Mouse (Mus musculus): ENCODE results near the gene Tradd.
A peak's percentile ranks its signal among the peaks of the same experiment; 100 is the strongest.

The Tradd gene

DNA sequence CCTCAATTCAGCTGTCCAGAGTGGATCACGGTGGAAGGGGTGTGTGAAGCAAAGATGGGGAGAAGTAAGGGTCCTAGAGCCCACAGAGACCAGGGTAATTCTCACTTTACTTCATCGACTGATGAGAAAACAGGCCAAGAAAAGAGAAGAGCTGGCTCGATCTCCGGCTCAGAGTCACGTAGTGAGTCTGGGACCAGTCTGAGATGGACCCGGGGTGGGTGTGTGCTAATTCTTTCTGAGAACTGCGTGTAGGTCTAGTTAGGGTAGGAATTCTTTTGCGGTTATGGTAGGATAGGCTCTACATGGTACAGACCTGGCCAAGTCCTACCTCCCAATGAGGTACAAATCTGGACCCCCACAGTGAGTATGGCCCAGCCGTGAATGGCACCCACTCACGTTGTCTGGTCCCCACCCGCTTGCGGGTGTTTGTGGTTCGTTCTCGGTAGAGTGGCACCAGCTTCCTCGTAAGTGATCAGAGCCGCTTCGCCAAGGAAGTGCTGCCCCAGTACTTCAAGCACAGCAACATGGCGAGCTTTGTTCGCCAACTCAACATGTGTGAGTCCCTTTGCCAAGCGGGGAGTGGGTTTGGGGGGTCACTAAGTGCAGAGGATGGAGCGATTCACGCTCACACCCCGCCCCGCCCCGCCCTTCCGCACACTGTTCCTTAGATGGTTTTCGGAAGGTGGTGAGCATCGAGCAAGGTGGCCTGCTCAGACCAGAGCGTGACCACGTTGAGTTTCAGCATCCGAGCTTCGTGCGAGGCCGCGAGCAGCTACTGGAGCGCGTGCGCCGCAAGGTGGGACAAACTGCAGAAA lies 5.9 kb upstream of the Tradd start:
- DNase-seq (ENCODE audit: low spot score): no peak

DNA sequence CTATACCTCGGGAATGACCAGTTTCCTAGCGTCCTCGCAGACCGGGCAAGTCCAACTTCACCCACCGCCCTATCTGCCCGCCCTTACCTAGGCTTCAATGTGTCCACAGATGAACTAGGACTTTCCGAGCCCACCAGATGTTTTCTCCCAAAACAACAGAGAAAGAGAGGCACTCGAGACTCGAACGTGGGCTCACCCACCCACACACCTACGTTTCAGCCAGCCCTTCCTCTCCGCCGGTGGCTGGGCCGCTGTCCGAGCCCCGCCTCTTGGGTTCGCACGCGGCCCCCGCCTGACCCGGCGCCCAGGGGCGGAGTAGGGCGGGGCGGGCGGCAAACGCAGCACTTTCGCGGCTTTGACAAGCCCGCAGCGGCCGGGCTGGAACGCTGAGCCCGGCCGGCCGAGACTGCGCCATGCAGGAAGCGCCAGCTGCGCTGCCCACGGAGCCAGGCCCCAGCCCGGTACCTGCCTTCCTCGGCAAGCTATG lies 5.1 kb upstream of the Tradd start, which contains the start of gene Hsf4:
Gene Hsf4 (plus strand): TSS at position 341 of the 487 bp plus-strand sequence.
- DNase-seq (ENCODE audit: low spot score): peak; percentile 61

DNA sequence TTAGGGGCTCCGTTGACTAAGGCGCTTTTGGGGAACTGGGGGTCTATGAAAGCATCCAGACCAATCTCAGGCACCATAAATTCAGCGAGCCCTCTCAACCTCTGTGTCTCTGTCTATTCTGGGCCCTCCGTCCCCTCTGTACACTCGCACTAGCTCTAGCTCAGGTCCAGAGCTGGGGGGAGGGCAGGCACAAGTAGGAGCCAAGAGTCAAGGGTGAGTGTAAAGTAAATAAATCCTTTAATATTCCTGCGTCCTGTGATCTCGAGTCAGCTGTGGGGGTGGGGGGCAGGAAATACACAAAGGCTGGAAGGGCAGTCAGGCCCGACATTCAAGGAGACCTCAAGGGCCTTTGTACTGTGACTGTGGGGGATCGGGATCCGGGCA lies 4.7 kb upstream of the Tradd start:
- DNase-seq (ENCODE audit: low spot score): no peak

DNA sequence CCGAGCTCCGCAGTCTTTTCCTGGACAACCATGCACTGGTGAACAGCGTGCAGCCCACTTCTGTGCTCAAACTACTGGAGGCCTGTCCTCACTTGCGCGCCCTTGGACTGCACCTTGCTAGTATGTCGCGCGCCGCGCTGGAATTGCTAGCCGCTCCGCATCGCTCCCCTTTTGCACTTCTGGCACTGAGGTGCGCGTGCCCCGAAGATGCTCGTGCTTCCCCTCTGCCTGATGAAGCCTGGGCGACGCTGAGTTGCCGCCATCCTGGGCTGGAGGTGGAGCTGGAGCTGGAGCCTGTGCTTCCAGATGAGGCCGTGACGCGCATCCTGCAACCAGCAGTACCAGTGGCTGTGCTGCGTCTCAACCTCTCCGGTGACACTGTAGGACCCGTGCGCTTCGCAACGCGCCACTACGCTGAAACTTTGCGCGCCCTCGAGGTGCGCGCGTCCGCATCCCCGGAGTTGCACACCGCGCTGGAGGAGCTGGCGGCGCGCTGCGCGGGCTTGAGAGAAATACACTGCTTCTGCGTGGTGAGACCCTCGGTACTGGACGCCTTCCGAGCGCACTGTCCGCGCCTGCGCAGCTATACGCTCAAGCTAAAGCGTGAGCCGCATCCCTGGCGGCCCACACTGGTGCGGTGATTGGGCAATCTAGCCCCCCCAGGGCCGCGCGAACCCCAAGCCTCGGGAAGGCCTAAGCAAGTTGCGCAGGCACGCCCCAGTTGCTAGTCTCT lies 4.1 kb upstream of the Tradd start:
- DNase-seq (ENCODE audit: low spot score): no peak

DNA sequence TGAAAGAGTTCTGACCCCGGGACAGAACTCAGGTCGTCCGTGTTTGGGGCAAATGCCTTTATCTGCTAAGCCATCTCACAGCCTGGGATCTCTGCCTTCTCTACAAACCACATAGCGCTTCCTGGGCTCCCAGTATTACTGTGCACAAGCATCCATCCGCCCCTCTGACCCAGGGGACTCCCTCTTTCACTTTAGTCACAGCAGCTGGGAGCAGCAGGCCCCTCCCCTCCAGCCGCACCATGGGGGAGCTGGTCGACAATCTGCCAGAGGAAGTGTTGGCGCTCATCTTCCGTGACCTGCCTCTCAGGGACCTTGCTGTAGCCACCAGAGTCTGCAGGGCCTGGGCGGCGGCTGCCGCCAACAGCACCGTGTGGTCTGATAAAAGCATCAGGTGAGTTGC lies 2.4 kb upstream of the Tradd start:
- DNase-seq (ENCODE audit: low spot score): no peak

DNA sequence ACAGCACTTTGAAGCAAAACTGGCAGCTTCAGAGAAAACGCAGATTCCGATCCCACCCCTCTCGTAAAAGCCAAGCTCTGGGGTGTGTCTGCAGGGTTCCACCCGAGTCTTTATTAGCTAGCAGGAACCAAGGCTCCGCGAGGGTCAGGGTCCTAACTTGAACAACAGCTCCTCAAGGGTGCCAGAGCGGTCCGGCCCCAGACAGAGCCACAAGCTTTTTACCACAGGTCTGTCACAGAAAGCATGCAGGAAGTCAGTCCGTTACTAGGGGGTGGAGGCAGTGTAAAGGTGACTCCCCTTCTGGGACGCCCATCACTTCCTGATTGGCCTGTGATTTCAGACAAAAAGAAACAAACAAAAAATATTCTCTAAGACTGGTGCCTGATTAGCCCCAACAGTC lies 719 bp upstream of the Tradd start:
- no peak for DNase-seq (ENCODE audit: low spot score)

DNA sequence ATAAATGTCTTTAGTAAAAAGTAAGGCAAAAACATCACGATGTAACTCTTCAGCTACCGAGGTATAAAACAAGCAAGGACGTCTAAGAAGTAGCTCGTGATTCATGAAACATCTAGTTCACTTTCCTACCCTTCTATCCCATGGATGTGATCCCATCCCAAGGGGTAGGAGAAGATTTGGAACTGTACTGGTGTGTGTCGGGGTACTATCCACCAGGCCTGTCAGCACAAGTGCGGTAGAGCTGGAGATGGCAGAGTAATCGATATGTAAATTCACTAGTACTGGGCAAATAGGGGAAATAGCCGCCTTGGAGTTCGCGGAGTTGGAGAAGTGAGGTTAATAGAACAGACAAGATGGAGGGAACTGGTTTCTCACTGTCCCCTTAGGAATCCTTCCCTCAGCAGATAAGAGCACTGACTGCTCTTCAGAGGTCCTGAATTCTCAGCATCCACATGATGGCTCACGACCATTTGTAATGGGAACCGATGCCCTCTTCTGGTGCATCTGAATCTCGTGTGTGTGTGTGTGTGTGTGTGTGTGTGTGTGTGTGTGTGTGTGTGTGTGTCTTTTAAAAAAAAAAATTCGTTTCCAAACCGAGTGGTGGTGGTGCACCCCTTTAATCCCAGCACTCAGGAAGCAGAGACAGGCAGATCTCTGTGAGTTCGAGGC lies 1.0 kb downstream of the Tradd start:
- no peak for DNase-seq (ENCODE audit: low spot score)

DNA sequence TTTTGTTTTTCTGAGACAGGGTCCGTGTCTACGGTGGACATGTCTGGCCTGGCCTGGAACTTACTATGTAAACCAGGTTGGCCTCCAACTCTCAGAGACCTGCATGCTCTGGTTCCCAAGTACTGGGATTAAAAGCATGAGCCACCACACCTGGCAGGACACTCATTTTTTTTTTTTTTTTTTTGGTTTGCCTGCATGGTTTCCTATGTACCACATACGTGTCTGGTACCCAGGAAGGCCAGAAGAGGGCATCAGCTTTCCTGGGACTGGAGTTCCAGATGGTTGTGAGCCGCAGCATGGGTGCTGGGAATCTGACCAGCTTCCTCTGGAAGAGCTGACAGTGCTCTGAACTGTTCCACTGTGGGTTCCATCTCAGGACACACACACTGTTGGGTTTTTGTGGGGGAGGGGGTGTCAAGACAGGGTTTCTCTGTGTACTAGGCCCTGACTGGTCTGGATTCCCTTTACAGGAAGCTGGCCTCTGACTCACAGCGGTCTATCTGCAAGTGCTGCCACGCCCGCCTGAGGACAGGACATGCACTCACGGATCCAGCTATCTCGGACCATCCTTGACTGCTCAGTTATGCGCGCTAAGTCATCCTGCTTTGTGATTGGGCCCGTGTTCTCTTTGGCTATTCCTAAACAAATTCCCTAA lies 3.0 kb downstream of the Tradd start:
- no peak for DNase-seq (ENCODE audit: low spot score)

DNA sequence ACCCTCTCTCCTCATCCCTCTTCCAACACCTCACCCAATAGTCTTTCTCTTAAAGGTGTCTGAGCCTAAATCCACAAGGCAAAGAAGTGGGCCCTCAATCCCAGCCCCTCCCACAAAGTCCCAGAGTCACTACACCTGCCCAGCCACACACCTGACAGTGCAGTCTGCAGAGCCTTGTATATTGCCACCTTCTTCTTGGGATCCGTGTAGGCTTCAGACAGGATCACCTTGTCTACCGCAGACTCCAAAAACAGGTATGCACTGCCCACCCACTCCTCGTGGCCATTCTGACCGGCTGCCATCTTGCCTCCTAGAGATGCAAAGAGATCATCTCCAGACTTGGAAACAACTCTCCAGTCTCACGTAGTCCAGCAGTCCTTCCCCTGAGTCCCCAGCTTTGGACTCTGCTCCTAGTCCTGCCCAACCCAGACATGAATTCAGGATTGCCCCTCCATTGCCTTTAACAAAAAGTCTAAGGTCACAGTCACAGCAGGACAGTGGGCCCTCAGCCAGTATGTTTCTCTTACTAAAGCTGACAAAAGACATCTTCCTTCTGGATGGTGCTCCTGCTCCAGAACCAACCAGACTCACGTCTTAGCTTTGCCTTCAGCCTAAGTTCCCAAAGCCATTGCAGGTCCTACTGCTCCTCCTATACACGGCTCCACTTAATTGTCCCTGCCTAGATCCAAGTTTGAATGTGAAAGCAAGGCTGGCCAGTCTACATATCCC lies 3.9 kb downstream of the Tradd start:
- no peak for DNase-seq (ENCODE audit: low spot score)

DNA sequence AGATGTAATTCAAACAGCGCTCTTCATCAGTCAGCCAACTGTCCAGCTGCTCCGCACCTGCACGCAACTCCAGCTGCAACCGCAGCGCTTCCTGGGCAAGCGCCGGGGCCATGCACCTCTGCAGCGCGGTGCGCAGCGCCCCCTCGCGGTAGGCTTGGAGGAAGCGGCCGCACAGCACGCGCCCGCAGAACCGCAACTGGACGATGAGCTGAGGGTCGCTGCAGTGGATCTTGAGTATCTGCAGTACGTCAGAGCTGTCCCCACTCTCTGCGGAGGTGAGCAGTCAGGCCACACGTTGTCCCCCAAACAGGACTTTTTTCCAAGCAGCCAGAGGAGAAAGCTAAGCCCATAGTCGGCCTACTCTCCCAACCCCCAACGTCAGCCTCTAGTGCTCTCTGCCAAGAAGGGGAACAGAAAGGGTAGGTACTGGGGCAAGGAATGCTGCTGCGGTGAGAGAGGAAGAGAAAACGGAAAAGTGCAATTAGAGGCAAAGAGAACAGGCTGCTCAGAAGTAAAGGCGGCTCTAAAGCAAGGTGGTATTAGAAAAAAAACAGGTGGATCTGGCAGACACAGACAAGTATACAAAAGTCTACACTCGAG lies 4.6 kb downstream of the Tradd start:
- DNase-seq (ENCODE audit: low spot score): peak; percentile 77

DNA sequence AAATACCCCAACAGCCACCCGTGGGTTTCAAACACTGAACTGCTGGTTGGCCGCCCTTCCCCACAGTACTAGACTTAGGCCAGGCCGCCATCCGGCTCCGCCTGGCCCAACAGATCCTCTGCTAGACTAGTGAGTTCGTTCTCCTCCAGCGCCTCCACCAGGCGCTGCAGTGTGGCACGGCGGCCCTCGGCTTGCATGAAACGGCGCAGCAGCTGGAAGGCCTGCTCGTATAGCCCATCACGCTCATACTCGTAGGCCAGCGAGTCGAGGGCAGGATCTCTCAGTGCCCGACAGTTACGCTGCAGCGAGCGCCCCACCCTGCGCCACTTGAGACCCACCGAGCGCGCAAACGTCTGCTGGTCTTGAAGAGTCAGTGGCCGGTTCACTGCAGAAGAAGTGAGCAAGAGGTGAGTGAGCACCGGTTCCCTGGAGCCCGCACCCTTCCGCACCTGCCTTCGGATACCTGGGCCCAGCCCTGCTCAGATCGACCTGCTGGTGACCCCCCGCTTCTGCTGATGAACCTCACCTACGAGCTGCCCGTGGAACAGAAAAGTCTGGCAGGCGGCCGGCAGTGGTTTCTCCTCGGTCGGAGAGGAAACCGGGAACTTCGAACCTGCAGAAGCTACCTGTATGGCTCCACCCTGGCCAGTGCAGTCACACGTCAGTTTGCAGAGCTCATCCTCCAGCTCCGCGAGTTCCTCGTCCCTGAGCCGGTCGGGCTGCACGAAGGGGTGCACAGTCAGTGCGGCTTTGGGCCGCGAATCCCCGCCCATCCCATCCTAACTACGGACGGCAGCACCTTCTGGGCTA lies 5.3 kb downstream of the Tradd start:
- no peak for DNase-seq (ENCODE audit: low spot score)

DNA sequence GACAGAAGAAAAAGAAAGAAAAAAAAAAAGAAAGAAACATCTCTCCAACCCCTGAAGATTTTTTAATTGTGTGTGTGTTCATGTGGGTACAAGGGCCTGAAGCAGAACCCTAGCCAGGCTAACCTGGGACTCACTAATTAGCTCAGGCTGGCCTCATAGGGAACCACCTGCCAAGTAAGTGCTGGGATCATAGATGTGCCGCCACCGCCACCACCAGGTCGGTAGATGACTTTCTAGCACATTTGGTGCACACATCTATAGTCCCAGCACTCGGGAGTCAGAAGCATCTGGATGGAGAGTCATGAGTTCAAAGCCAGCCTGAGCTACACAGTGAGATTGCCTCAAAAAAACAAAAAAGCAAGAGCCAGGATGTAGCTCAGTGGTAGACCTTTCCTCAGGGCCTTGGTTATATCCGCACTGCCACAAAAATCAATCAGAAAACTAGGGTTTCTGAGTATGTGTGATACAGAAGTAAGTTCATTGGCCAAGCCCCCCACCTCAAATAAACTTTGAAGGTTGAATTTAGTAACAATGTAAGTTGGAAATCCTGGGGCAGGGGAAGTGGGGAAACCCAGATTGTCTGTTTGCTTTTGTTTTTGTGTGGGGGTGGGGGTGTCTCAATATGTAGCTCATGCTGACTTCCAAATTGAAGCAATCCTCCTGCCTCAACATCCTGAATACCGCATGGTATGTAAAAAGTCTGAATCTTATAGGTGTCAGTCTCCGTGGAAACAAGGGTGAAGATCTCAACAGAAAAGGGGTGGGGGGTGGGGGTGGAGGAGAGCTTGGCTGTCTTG lies 6.9 kb downstream of the Tradd start:
- no peak for DNase-seq (ENCODE audit: low spot score)

DNA sequence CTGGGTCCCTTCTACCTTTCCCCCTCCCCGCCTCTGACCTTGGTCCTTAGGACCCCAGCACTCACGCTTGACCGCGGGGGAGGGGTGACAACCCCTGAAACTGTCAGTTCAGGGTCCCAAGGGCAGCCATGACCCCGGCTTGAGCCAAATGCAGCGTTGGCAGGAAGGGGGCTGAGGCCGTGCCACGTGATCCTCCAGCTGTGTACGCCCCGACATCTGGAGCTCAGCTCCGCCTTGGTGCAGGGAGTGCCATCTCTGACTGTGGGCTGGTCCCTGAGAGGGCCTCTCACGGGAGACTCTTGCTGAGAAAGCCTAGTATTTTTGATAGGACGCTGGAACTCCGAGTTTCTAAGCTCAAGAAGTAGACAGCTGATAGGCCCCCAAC lies 9.5 kb downstream of the Tradd start, which contains the start of gene B3gnt9:
Gene B3gnt9 (minus strand): TSS at position 188 of the 385 bp plus-strand sequence.
- peak; percentile 56 for DNase-seq (ENCODE audit: low spot score)

DNA sequence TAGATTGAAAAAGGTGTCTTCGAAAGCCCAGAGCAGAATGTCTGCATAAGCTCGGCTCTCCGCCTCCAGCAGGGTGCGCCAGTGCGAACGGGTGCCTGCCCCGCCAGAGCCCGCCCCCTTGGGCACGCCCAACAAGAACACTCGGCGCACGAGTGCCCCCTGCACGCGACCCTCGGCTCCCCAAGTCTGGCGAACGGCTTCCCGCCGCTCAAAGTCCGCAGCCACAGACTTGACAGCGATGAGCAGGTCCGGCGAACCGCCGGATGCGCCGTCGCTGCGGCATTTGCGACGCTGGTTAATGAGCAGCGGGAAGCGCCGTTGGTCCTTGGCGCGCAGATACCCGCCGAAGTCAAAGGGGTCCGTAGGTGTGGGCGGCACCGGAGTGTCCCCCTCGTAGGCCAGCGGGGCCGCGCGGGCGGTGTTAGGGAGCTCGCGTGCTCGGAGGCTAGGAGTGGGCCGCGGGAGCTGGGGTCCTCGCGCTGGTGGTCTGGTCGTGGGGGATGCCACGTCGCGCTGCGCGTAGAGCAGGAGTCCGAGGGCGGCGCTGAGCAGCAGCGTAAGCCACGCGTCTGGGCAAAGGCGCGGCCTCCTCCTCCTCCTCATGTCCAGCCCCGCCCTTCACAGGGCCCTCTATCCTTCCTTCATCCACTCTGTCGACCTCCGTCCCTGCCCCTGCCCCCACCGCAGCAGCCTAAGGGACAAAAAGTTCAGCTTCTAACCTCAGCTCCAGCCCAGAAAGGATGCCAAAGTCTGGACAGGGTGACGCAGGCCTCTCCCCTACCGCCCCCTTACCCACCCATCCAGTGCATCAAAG lies 10.1 kb downstream of the Tradd start:
- peak; percentile 92 for DNase-seq (ENCODE audit: low spot score)

DNA sequence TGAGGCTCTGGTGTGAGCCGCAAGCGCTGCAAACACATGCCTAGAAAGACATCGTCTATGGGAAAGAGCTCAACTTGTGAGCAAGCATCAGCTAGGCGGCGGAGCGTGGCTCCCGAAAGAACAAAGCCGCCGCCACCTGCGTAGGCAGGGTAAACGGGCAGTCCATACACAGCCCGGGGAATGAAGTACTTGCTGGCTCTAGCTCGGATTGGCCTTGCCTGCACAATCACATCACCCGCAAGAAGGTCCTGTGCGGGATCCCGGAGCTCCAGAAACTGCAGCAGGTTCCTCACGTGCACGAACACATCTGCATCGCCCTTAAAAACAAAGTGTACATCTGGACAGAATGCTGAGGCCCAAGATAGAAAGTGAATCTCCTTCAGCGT lies 10.7 kb downstream of the Tradd start:
- DNase-seq (ENCODE audit: low spot score): no peak

DNA sequence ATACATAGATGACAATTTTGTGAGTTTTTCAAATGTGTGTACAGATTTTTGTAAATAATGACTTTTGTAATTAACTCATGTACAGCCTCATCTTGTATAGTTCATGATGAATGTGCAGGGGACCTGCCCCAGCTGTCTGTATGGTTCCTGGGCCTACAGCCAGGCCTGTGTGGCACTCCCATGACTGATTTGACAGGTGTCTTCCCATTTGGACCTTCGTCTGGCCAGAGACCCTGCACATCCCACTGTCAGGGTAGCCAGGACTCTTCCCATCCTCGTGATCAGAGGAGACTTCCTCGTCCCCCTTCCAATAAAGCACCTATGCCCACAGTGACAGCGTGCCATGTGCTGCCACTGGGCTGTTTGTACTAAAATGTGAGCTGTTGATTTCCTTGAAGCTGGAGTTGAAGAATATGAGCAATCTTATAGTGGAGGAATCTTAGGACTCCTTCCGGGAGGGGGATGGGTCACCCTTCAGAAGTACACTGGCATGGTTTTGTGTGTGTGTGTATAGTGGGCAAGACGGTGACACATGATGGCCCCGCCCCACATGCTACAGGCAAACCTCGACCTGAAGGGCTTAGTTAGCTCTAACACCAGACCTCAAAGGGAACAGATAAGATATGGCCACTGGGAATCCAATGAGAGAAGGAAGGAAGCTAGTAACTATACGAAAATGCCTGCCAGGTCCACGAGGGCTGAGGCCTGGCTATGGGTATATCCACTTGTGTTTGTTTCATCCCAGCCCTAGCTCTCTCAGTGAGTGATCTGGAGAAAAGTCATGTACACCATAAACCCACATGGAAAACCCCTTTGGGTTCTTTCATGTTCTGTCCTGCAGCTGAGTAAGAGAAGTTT lies 11.5 kb downstream of the Tradd start:
- DNase-seq (ENCODE audit: low spot score): no peak

DNA sequence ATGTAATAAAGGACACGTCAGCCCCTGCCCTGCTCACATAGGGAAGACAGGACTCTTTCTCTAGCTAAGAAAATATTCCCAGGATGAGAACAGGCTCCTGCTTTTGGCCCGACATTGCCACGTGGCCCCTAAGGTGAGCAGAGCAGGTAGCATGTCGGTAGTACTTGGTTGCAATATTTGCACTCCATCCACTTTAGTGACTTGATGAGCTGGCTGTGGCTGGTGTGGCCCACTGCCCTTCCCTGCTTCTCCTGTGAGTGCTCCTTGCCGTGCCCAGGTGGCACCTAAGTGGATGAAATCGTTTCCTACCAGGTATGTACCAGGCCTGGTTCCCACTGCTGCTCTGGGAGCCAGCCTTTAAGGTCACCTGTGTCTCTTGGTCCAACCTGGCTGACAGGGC lies 12.5 kb downstream of the Tradd start:
- DNase-seq (ENCODE audit: low spot score): no peak

DNA sequence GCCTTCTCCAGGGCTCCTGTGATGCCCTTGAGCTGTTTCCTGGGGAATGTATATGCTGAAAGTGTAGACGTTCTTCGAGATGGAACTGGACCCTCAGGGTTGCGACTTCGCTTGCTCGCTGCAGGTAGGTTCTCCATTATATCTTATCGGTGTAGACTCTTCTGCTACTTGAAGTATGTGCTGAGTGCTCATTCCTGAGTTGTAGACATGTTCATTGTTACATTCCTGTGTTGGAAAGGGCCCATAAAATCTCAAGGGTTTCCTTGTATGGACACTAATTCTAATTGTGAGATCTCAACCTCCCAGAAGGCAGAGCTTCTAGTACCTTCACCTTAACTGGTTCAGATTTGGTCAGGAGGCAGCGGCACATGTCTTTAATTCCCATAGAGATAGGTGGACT lies 23.4 kb downstream of the Tradd start:
- DNase-seq (ENCODE audit: low spot score): no peak
